Mouse (Mus musculus): ENCODE results near the gene Cpped1.

Cpped1 gene

GRCm38 (mm10) chr16:11774321-11774720 lies 134.9 kb downstream of the Cpped1 start:
- DNase-seq (ENCODE audit: low spot score in 2 of 2) = no peak

- DNase-seq (ENCODE audit: low spot score in 2 of 2) = no peak
Observed at GRCm38 (mm10) chr16:11772318-11772717, 136.9 kb downstream of the Cpped1 start.

- no peak for DNase-seq (ENCODE audit: low spot score in 2 of 2)
Observed at GRCm38 (mm10) chr16:11757951-11758350, 151.3 kb downstream of the Cpped1 start.

- DNase-seq (ENCODE audit: low spot score in 2 of 2) = no peak
Observed at GRCm38 (mm10) chr16:11757471-11757870, 151.8 kb downstream of the Cpped1 start.

GRCm38 (mm10) chr16:11756598-11757245 lies 152.5 kb downstream of the Cpped1 start:
- no peak for DNase-seq (ENCODE audit: low spot score in 2 of 2)

GRCm38 (mm10) chr16:11755281-11756066 lies 153.8 kb downstream of the Cpped1 start:
- DNase-seq (ENCODE audit: low spot score in 2 of 2) = no peak

- DNase-seq (ENCODE audit: low spot score in 2 of 2) = no peak
Observed at GRCm38 (mm10) chr16:11754136-11754535, 155.1 kb downstream of the Cpped1 start.

All from natural killer cell, adult 2 months (primary cell).